ENCODE assay signal across 16 mouse cellular contexts in genomic region chr16:77695443-77695842, GRCm38 (mm10).
"Had no signal": no experiment of that assay in that cellular context is flagged by ENCODE, and none has a peak within 500 bp of the region (broad histone marks: within the 10 kb centered on the region; RNA-seq: fewer than 3 reads in every experiment).

No protein-coding gene starts in this region.

- H3K27me3 ChIP-seq: neural tube, embryonic 13.5 days; neural tube, embryonic 15.5 days; stomach, embryonic 15.5 days had no signal

- H3K4me3 ChIP-seq: neural tube, embryonic 13.5 days; neural tube, embryonic 15.5 days; stomach, embryonic 15.5 days had no signal

- H3K36me3 ChIP-seq: neural tube, embryonic 13.5 days; neural tube, embryonic 15.5 days; stomach, embryonic 15.5 days had no signal

- H3K9me3 ChIP-seq: neural tube, embryonic 13.5 days; neural tube, embryonic 15.5 days; stomach, embryonic 15.5 days had no signal

- DNase-seq: retina, postnatal 1 day; right cerebral cortex, adult 18-20 months; right cerebral cortex, postnatal 14 days; right cerebral cortex, postnatal 25 days; right cerebral cortex, postnatal 4 days; spleen, adult 18-20 months; thymus, adult 18-20 months; thymus, adult 2 months; thymus, postnatal 14 days; thymus, postnatal 25 days; thymus, postnatal 36 days; thymus, postnatal 4 days had no signal

- H3K4me1 ChIP-seq: neural tube, embryonic 13.5 days; neural tube, embryonic 15.5 days; stomach, embryonic 15.5 days had no signal

- H3K27ac ChIP-seq: neural tube, embryonic 13.5 days; neural tube, embryonic 15.5 days; stomach, embryonic 15.5 days; stomach, postnatal 0 days had no signal
